Mouse (Mus musculus): ENCODE results near the gene 4931428L18Rik.

Gene 4931428L18Rik

GRCm38 (mm10) chr1:31152799-31153426 lies 69.6 kb downstream of the 4931428L18Rik start:
- no peak for DNase-seq (ENCODE audit: low read depth, low spot score)

GRCm38 (mm10) chr1:31150546-31150945 lies 71.9 kb downstream of the 4931428L18Rik start:
- DNase-seq (ENCODE audit: low read depth, low spot score): no peak

- DNase-seq (ENCODE audit: low read depth, low spot score): no peak
Observed at GRCm38 (mm10) chr1:31149671-31150070, 72.8 kb downstream of the 4931428L18Rik start.

GRCm38 (mm10) chr1:31143571-31143970 lies 78.9 kb downstream of the 4931428L18Rik start:
- no peak for DNase-seq (ENCODE audit: low read depth, low spot score)

- DNase-seq (ENCODE audit: low read depth, low spot score): no peak
Observed at GRCm38 (mm10) chr1:31142288-31143094, 80.0 kb downstream of the 4931428L18Rik start.

GRCm38 (mm10) chr1:31138387-31138786 lies 84.1 kb downstream of the 4931428L18Rik start:
- no peak for DNase-seq (ENCODE audit: low read depth, low spot score)

- no peak for DNase-seq (ENCODE audit: low read depth, low spot score)
Observed at GRCm38 (mm10) chr1:31113466-31113865, 109.0 kb downstream of the 4931428L18Rik start.

- no peak for DNase-seq (ENCODE audit: low read depth, low spot score)
Observed at GRCm38 (mm10) chr1:31107961-31108360, 114.5 kb downstream of the 4931428L18Rik start.

- DNase-seq (ENCODE audit: low read depth, low spot score): no peak
Observed at GRCm38 (mm10) chr1:31102863-31103657, 119.4 kb downstream of the 4931428L18Rik start.

GRCm38 (mm10) chr1:31102280-31102679 lies 120.2 kb downstream of the 4931428L18Rik start:
- no peak for DNase-seq (ENCODE audit: low read depth, low spot score)

GRCm38 (mm10) chr1:31097208-31097607 lies 125.3 kb downstream of the 4931428L18Rik start:
- DNase-seq (ENCODE audit: low read depth, low spot score): no peak

GRCm38 (mm10) chr1:31096466-31096793 lies 126.1 kb downstream of the 4931428L18Rik start:
- DNase-seq (ENCODE audit: low read depth, low spot score): no peak

GRCm38 (mm10) chr1:31095706-31096465 lies 126.6 kb downstream of the 4931428L18Rik start:
- DNase-seq (ENCODE audit: low read depth, low spot score): no peak

- DNase-seq (ENCODE audit: low read depth, low spot score): no peak
Observed at GRCm38 (mm10) chr1:31094792-31095191, 127.7 kb downstream of the 4931428L18Rik start.

- no peak for DNase-seq (ENCODE audit: low read depth, low spot score)
Observed at GRCm38 (mm10) chr1:31093939-31094338, 128.5 kb downstream of the 4931428L18Rik start.

- no peak for DNase-seq (ENCODE audit: low read depth, low spot score)
Observed at GRCm38 (mm10) chr1:31088686-31089085, 133.8 kb downstream of the 4931428L18Rik start.

GRCm38 (mm10) chr1:31072523-31073370 lies 149.7 kb downstream of the 4931428L18Rik start:
- DNase-seq (ENCODE audit: low read depth, low spot score): no peak

GRCm38 (mm10) chr1:31071209-31071608 lies 151.3 kb downstream of the 4931428L18Rik start:
- DNase-seq (ENCODE audit: low read depth, low spot score): no peak

- peak; percentile 50 for DNase-seq (ENCODE audit: low read depth, low spot score)
Observed at GRCm38 (mm10) chr1:31064817-31065740, 157.4 kb downstream of the 4931428L18Rik start.

- no peak for DNase-seq (ENCODE audit: low read depth, low spot score)
Observed at GRCm38 (mm10) chr1:31059806-31060205, 162.7 kb downstream of the 4931428L18Rik start.

Data from telencephalon, adult 2 months (tissue).